Mouse (Mus musculus) ES-Bruce4 (cell line): ENCODE measurements around the gene Ogfod2.

Experiments used
- CTCF ChIP-seq: IDR thresholded peaks from one replicate; pipeline ENCODE4 v1.8.1; 2011; ENCODE audit warnings: low read depth, low read length
- EP300 ChIP-seq: IDR thresholded peaks from 2 replicates; pipeline ENCODE4 v1.6.1; 2011; ENCODE audit warnings: low read depth, low read length; ENCODE audit not compliant: insufficient read depth
- POLR2A ChIP-seq: IDR thresholded peaks from one replicate; pipeline ENCODE4 v1.8.1; 2011; ENCODE audit warnings: low read length; ENCODE audit not compliant: insufficient read depth

DNA sequence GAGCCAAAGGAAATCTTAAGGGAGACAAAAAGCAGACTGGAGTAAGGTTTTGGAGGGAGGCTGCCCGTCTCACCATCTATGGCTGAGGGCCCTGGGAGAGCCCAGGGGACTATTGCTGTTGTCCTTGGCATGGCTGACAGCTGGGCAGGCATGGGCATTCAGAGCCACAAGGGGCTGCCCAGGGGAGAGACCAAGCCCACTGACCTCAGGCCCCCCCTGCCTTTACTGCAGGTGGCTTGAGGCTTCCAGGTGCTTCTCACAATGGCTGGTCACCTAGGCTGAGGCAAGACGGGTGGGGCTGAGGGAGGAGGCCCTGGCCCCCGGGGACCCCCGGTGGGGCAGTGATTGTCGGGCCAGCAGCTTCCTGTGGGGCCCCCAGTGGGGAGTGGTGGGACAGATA is 7.1 kb downstream of the Ogfod2 start:
- TF ChIP-seq CTCF (no peak), EP300 (no peak), POLR2A (no peak)
